8 mouse cellular contexts compared by ENCODE assay signal in the genomic region with DNA sequence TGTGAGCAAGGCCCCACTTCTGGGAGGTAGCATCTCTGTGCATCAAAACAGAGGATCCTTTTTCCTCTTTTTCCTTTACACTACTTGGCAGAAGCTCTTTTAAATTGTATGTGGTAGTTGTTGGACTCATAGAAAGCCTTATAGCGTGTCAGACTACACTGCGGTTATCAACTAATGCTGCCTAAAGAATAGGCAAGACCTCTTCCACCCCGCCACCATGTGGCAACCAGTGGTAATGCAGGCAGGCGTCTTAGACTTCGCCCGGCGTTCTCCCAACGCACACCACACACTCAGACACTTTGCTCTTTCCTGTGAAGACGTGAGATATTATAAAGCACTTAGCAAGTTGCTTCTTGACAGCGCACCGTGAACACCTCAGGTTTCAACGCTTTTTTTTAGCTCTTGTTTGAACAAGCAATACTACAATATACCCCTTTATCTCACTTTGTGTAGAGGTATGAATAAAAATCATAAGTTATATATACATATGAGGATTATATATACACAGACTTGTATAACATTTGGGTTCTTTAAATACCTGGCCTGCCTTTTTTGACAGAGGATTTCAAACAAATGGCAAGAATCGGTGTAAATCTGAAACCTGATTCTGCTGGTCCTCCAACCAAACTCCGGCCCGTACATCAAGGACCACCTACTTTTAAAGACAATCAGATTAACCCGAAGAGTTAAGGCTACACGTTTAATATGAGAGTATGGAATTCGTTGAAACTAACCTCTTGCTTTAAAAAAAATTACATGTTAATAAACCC. TPM values are rescaled to one million over a fixed set of nuclear protein-coding genes. Genes with fewer than 3 reads are reported as not detected.
A peak's percentile ranks its signal among the peaks of the same experiment; 100 is the strongest.
DNase-seq lines count a peak whose midpoint lies in the region; ATAC-seq and TF ChIP-seq lines count a peak whose summit lies in the region.

No protein-coding gene starts in this region.

- TF ChIP-seq CTCF in lung, embryonic 14.5 days (IDR thresholded peaks at IDR 0.05; ENCODE audit: low read depth) = peak; percentile 98
- TF ChIP-seq CTCF in olfactory bulb, adult 2 months (IDR thresholded peaks at IDR 0.05; ENCODE audit: insufficient read depth, low read depth, low read length) = peak; percentile 86

- H3K9me3 ChIP-seq in forebrain, embryonic 10.5 days = no peaks in the 10 kb centered on the region
- H3K9me3 ChIP-seq in lung, embryonic 14.5 days (ENCODE audit: low read depth, low read length) = no peaks in the 10 kb centered on the region

- ATAC-seq in lung, embryonic 14.5 days (ENCODE audit: insufficient read depth) = peak; percentile 58; the same call in 1 of the 2 replicates

- H3K27me3 ChIP-seq in forebrain, embryonic 10.5 days (ENCODE audit: poor library complexity, severe bottlenecking) = peaks cover 22% of the 10 kb centered on the region
- H3K27me3 ChIP-seq in lung, embryonic 14.5 days (ENCODE audit: insufficient read depth, low read length) = peaks cover 16% of the 10 kb centered on the region

- 15% methylated on average over 18 of the region's 18 CpGs for WGBS in forebrain, embryonic 10.5 days
- 8% methylated on average over 18 of the region's 18 CpGs for WGBS in lung, embryonic 14.5 days
- WGBS in olfactory bulb, adult 2 months = 8% methylated on average over 18 of the region's 18 CpGs

- peak; percentile 79 to 87 for DNase-seq in CD8-positive naive resting alpha-beta T cell, adult 2 months (ENCODE audit: low read depth in 2 of 2, low spot score in 2 of 2)
- DNase-seq in brain, embryonic 18.5 days (ENCODE audit: low read depth, low spot score) = peak; percentile 58
- DNase-seq in forebrain, embryonic 10.5 days (ENCODE audit: extremely low spot score, low spot score) = peak; percentile 86
- peak; percentile 91 to 95 for DNase-seq in heart, postnatal 10 days
- DNase-seq in layer of hippocampus, adult 18-20 months (ENCODE audit: low spot score in 2 of 2) = peak; percentile 77 to 93
- peak; percentile 97 for DNase-seq in lung, embryonic 14.5 days
- DNase-seq in thymus, adult 18-20 months = peak; percentile 75 to 76

- peak overlapping the region; percentile 10; the same call in 1 of the 2 replicates for H3K4me3 ChIP-seq in forebrain, embryonic 10.5 days
- H3K4me3 ChIP-seq in lung, embryonic 14.5 days (ENCODE audit: low read depth, low read length) = no peak overlapping the region
- no peak overlapping the region for H3K4me3 ChIP-seq in olfactory bulb, adult 2 months (ENCODE audit: insufficient read depth, low read depth, low read length)

- no peak overlapping the region for H3K27ac ChIP-seq in forebrain, embryonic 10.5 days
- no peak overlapping the region for H3K27ac ChIP-seq in lung, embryonic 14.5 days (ENCODE audit: low read depth)
- no peak overlapping the region for H3K27ac ChIP-seq in olfactory bulb, adult 2 months (ENCODE audit: insufficient read depth, low read depth, low read length)

- no peak for TF ChIP-seq POLR2A in olfactory bulb, adult 2 months (IDR thresholded peaks at IDR 0.05; ENCODE audit: insufficient read depth, low read depth, low read length)

- no peaks in the 10 kb centered on the region for H3K36me3 ChIP-seq in forebrain, embryonic 10.5 days (replicated peaks)
- no peaks in the 10 kb centered on the region for H3K36me3 ChIP-seq in lung, embryonic 14.5 days (ENCODE audit: insufficient read depth)

- intact Hi-C loops in heart, postnatal 10 days (cut with DNase I) = loop anchor here (1.0 to 10.0 kb wide), 9 partner anchors 50 to 569 kb away; a partner anchor contains a TSS

- peak overlapping the region; percentile 53; the same call in 1 of the 2 replicates for H3K4me2 ChIP-seq in lung, embryonic 14.5 days

- H3K9ac ChIP-seq in lung, embryonic 14.5 days = no peak overlapping the region

- peaks cover 12% of the 10 kb centered on the region; the same call in 1 of the 2 replicates for H3K4me1 ChIP-seq in forebrain, embryonic 10.5 days
- no peaks in the 10 kb centered on the region for H3K4me1 ChIP-seq in lung, embryonic 14.5 days (ENCODE audit: insufficient read depth)
- peaks cover 4% of the 10 kb centered on the region; the same call in 1 of the 2 replicates for H3K4me1 ChIP-seq in olfactory bulb, adult 2 months (ENCODE audit: control insufficient read depth, insufficient read depth, low read length)

RNA-seq across cellular contexts. Expression of a gene that starts 23.5 kb away (rescaled TPM):
- 0.17 TPM in 1 of 2 replicates, not detected in the other for polyA plus RNA-seq in forebrain, embryonic 10.5 days (2016; fragmentation: Nextera tagmentation; extraction: Ambion mirVana)
- not detected for total RNA-seq in heart, postnatal 10 days (2021)
- total RNA-seq in layer of hippocampus, adult 18-20 months (2021) = not detected
- 0.11 TPM in 1 of 2 replicates, not detected in the other for polyA plus RNA-seq in lung, embryonic 14.5 days (2014; fragmentation: Nextera tagmentation; extraction: Ambion mirVana)
- not detected in 2 replicates for polyA plus RNA-seq in olfactory bulb, adult 2 months (2012; ENCODE audit: insufficient read depth, insufficient read length, low replicate concordance, missing spikeins)

RNA-seq across cellular contexts. Expression of a gene that starts 25.8 kb away (rescaled TPM):
- 1.5 and 1.9 TPM in 2 replicates for polyA plus RNA-seq in forebrain, embryonic 10.5 days (2016; fragmentation: Nextera tagmentation; extraction: Ambion mirVana)
- total RNA-seq in heart, postnatal 10 days (2021) = 10 to 100 TPM; 53.6 to 60.3 TPM
- total RNA-seq in layer of hippocampus, adult 18-20 months (2021) = under 1 TPM; 0.08 to 0.15 TPM
- polyA plus RNA-seq in lung, embryonic 14.5 days (2014; fragmentation: Nextera tagmentation; extraction: Ambion mirVana) = 2.5 and 3.1 TPM in 2 replicates
- not detected in 2 replicates for polyA plus RNA-seq in olfactory bulb, adult 2 months (2012; ENCODE audit: insufficient read depth, insufficient read length, low replicate concordance, missing spikeins)
